Mouse (Mus musculus) heart, embryonic 14.5 days (tissue): ENCODE measurements around the gene Kcnt1. TPM values are rescaled to one million over a fixed set of nuclear protein-coding genes. Genes with fewer than 3 reads are reported as not detected.

ENCODE experiments used
- ATAC-seq: fragments of 200-750 bp; cut with Nextera tagmentation; 2 replicates; pipeline ENCODE4 v1.8.0; 2017; ENCODE audit warnings: low read depth, moderate TSS enrichment; ENCODE audit not compliant: insufficient number of reproducible peaks, insufficient read depth, low FRiP score
- H3K27ac ChIP-seq, 2 experiments: fragments of 200-500 bp in 1 of 2; fragments of 300-500 bp in 1 of 2; sonication (generic) in 1 of 2; replicated peaks in 1 of 2; 2 replicates each; pipeline ENCODE4 v1.5.1; 2012 to 2014; ENCODE audit warnings: low read depth in 2 of 2, low read length in 2 of 2, control low read depth in 1 of 2, mild to moderate bottlenecking in 1 of 2, mixed read lengths in 1 of 2; ENCODE audit not compliant: control insufficient read depth in 1 of 2, insufficient read depth in 1 of 2
- H3K27me3 ChIP-seq: fragments of 300-500 bp; sonication (generic); 2 replicates; pipeline ENCODE4 v1.6.1; 2014; ENCODE audit warnings: mild to moderate bottlenecking, low read length, control low read depth; ENCODE audit not compliant: control insufficient read depth, insufficient read depth
- H3K36me3 ChIP-seq: fragments of 300-500 bp; sonication (generic); 2 replicates; pipeline ENCODE4 v1.6.1; 2014; ENCODE audit warnings: mild to moderate bottlenecking, control low read depth, low read length, mixed read lengths; ENCODE audit not compliant: control insufficient read depth, insufficient read depth
- H3K4me1 ChIP-seq, 2 experiments: fragments of 200-500 bp in 1 of 2; fragments of 300-500 bp in 1 of 2; sonication (generic) in 1 of 2; 2 replicates each; pipeline ENCODE4 v1.6.1; 2012 to 2014; ENCODE audit warnings: low read length in 2 of 2, control low read depth in 1 of 2, mixed read lengths in 1 of 2; ENCODE audit not compliant: control insufficient read depth in 2 of 2, insufficient read depth in 2 of 2
- H3K4me2 ChIP-seq: fragments of 300-500 bp; sonication (generic); 2 replicates; pipeline ENCODE4 v1.6.1; 2014; ENCODE audit warnings: mild to moderate bottlenecking, low read length
- H3K4me3 ChIP-seq, 2 experiments: fragments of 200-500 bp in 1 of 2; fragments of 300-500 bp in 1 of 2; sonication (generic) in 1 of 2; 2 replicates each; pipeline ENCODE4 v1.5.1; 2012 to 2014; ENCODE audit warnings: low read length in 2 of 2, mild to moderate bottlenecking in 2 of 2, control low read depth in 1 of 2, low read depth in 1 of 2, moderate library complexity in 1 of 2; ENCODE audit not compliant: control insufficient read depth in 1 of 2, insufficient read depth in 1 of 2
- H3K9ac ChIP-seq: fragments of 300-500 bp; sonication (generic); 2 replicates; pipeline ENCODE4 v1.6.1; 2014; ENCODE audit warnings: mild to moderate bottlenecking, low read length
- H3K9me3 ChIP-seq: fragments of 300-500 bp; sonication (generic); 2 replicates; pipeline ENCODE4 v1.6.1; 2016; ENCODE audit warnings: low read length, control low read depth; ENCODE audit not compliant: control insufficient read depth
- WGBS: fragments of 180-500 bp; shearing (Covaris S2); extraction: QIAGEN DNeasy Blood & Tissue Kit; methylation state at CpG from one replicate; pipeline ENCODE4 v1.1.7; 2014; 5-methylcytosine and 5-hydroxymethylcytosine counted together
- polyA plus RNA-seq: library from polyadenylated mRNA; unstranded; fragments of >200 nt; fragmentation: Nextera tagmentation; extraction: Ambion mirVana; gene quantifications from 2 replicates; pipeline ENCODE4 v1.2.1, GENCODE M21; 2014

The Kcnt1 gene
- polyA plus RNA-seq, 1 experiment from 2014 or later = not detected

DNA sequence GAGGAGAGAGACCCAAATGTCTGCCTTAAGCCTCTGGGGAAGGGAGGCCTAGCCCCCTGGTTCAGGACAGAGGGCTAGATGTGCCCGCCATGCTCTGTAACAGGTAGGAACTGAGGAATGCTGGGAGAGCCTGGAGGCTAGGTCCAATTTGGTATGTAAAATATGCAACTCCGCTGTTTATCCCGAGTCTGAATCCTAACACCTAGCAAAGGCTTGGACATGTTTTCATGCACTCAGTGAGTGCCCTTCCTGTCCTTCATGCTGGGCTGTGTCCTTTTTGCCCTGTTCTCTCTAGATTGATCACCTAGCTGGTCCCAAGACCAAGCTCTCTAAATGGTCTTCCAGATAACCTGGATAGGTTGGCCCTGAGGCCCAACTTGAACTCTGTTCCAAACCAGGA lies 3.6 kb upstream of the Kcnt1 start:
- Histone ChIP-seq H3K27ac (no peak overlapping the region), H3K36me3 (no peaks in the 10 kb centered on the region), H3K4me3 (no peak overlapping the region), H3K9me3 (no peaks in the 10 kb centered on the region), H3K27me3 (peaks cover 27% of the 10 kb centered on the region), H3K4me2 (no peak overlapping the region), H3K4me1 (peaks cover 3 to 9% of the 10 kb centered on the region in 2 experiments; a peak in 3 of 4 replicates), H3K9ac (no peak overlapping the region)
- 71% methylated on average over 3 of the region's 3 CpGs for WGBS
- no peak for ATAC-seq

DNA sequence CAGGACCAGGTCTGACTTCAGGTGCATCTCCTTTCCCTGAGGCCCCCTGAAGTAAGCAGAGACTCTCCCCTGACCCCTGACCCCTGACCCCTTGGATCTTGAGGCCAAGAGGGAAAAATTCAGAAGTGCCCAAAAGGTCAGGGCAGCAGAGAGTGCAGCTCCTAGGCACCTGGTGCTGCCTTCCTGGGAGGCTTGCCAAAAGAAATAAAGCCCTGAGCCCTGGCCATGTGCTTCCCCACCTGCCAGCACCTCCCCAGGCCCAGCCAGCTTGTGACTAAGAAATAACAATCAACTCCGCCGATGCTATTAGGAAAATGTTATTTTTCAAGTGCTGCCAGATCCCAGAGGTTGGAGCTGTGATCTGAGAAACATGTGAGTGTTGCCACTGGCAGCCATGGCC lies 1.5 kb upstream of the Kcnt1 start:
- no peak overlapping the region for H3K4me2 ChIP-seq
- peaks cover 3 to 9% of the 10 kb centered on the region in 2 experiments; a peak in 3 of 4 replicates for H3K4me1 ChIP-seq
- no peaks in the 10 kb centered on the region for H3K36me3 ChIP-seq
- no peak overlapping the region for H3K4me3 ChIP-seq
- H3K27ac ChIP-seq = no peak overlapping the region
- no peaks in the 10 kb centered on the region for H3K9me3 ChIP-seq
- no peak overlapping the region for H3K9ac ChIP-seq
- peaks cover 46% of the 10 kb centered on the region for H3K27me3 ChIP-seq
- WGBS = 63% methylated on average over 2 of the region's 2 CpGs
- no peak for ATAC-seq

DNA sequence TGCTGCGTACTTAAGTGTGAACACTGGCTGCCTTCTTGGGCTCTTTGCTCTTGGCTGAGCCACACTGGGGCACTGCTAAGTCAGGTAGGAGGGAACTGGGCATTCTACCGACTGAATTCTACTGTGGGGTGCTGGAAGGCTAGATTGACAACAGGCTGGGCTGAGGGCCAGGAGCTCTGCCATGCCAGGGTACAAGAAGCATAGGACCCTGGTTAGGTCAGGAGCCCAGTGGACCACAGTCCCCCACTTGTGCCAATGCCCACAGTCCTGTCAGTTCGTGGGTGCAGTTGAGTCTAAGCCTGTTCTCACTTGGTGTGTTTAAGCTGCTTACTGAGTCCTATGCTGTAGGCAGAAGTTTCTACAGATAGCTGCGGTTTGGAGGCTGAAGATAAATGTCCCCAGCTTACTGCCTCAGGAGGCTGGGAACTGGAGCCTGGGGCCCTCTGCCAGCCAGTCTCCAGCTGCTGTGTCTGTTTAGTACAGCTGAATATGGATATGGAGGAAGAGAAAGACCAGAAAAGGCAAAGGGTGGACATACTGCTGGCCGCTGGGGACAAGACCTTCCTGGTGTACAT lies 751 bp upstream of the Kcnt1 start:
- peaks cover 3 to 9% of the 10 kb centered on the region in 2 experiments; a peak in 3 of 4 replicates for H3K4me1 ChIP-seq
- WGBS = 53% methylated on average over 5 of the region's 5 CpGs
- H3K36me3 ChIP-seq = no peaks in the 10 kb centered on the region
- no peak for ATAC-seq
- H3K4me2 ChIP-seq = no peak overlapping the region
- peaks cover 50% of the 10 kb centered on the region for H3K27me3 ChIP-seq
- H3K27ac ChIP-seq = no peak overlapping the region
- no peaks in the 10 kb centered on the region for H3K9me3 ChIP-seq
- H3K9ac ChIP-seq = no peak overlapping the region
- H3K4me3 ChIP-seq = no peak overlapping the region

DNA sequence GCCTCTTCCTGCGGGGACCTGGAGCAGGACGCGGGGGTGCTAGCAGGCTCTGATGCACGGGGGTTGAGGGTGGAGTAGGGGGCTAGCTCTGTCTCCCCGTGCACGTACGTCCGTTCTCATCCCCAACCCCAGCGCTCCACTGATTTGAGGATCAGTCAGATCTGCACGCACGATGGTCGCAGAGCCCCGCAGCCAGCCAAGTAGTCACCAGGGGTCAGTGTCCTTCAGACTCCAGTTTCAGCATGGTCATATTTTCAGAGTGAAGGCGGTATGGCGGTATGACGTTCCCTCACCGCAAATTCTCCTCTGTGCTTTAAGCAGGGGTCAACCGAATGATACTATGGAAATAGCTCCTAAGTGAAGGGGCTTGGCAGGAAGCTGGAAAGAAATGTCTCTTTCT lies 696 bp downstream of the Kcnt1 start:
- H3K27ac ChIP-seq = no peak overlapping the region
- H3K27me3 ChIP-seq = peaks cover 55% of the 10 kb centered on the region
- H3K9me3 ChIP-seq = no peaks in the 10 kb centered on the region
- no peak for ATAC-seq
- peaks cover 3 to 9% of the 10 kb centered on the region in 2 experiments; a peak in 3 of 4 replicates for H3K4me1 ChIP-seq
- peak overlapping the region in 1 of 2 experiments; percentile 44; a peak in 1 of 4 replicates for H3K4me3 ChIP-seq
- 7% methylated on average over 18 of the region's 18 CpGs for WGBS
- no peak overlapping the region for H3K9ac ChIP-seq
- peak overlapping the region; percentile 89 for H3K4me2 ChIP-seq
- no peaks in the 10 kb centered on the region for H3K36me3 ChIP-seq

DNA sequence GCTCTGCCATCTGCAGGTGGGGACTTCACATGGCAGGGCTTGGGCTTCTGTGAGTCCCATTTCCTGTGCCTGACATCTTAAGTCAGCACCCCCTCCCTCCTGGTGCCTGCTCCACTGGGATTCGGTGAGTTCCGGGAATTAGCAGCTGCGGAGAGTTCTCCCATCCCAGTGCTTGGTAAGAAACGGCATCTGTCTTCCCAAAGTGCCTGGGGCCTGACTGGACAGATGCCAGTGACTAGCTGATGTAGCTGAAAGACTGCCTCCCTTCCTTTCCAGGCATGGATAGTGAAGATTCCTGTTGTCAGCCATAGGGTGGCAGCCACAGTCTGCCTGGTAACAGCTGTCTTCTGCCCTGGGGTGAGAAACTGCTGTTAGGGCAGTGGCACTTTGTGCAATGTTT lies 1.9 kb downstream of the Kcnt1 start:
- WGBS = 11% methylated on average over 4 of the region's 4 CpGs
- H3K4me1 ChIP-seq = peaks cover 3 to 9% of the 10 kb centered on the region in 2 experiments; a peak in 3 of 4 replicates
- H3K4me3 ChIP-seq = no peak overlapping the region
- H3K27me3 ChIP-seq = peaks cover 55% of the 10 kb centered on the region
- no peak for ATAC-seq
- H3K4me2 ChIP-seq = no peak overlapping the region
- H3K36me3 ChIP-seq = no peaks in the 10 kb centered on the region
- no peak overlapping the region for H3K27ac ChIP-seq
- H3K9ac ChIP-seq = no peak overlapping the region
- no peaks in the 10 kb centered on the region for H3K9me3 ChIP-seq

DNA sequence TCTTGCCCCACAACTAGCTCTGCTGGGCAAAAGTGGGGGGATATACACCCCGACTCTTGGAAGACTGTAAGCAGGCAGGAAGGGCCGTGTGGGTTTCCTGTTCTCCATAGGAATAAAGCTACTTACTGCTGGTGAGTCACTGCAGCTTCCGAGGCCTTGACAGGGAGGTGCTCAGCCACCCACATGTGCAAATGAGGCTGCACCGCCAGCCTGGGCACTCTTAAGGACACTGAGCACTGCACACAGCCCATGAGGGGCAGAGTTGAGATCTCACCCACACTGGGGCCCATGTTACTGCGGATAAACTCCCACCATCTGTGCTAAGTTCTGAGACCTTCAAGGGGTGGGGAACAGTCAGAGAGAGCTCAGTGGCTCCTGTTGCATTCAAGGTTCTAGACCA lies 3.1 kb downstream of the Kcnt1 start:
- Histone ChIP-seq H3K36me3 (no peaks in the 10 kb centered on the region), H3K4me3 (no peak overlapping the region), H3K9me3 (no peaks in the 10 kb centered on the region), H3K27ac (no peak overlapping the region), H3K4me2 (no peak overlapping the region), H3K27me3 (peaks cover 55% of the 10 kb centered on the region), H3K9ac (no peak overlapping the region), H3K4me1 (peaks cover 3 to 9% of the 10 kb centered on the region in 2 experiments; a peak in 3 of 4 replicates)
- 45% methylated on average over 5 of the region's 5 CpGs for WGBS
- ATAC-seq = no peak

DNA sequence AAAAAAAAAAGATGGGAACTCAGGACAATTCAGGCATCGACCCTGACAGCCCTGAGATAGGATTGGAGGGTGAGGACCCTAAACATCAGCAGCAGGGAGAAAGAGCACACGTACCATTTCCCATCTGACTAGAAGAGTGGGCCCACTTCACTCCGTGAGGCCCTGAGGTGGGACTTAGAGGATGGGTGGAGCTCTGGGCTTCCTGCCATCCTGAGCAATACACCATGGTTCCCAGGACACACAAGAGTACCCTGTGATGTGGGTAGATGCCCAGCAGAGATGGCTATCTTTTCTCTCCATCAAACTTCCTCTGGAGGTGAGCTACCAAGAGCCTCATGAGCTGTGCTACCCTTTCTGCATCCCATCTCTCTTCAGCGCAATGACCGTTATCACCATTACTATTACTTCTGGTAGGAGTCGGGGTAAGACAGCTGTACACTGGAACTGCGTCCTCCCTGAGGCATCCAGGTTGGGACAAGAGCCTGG lies 13.8 kb downstream of the Kcnt1 start:
- 22% methylated on average over 7 of the region's 7 CpGs for WGBS
- Histone ChIP-seq H3K4me1 (no peaks in the 10 kb centered on the region; a peak in 1 of 4 replicates), H3K27me3 (peaks cover 62% of the 10 kb centered on the region), H3K27ac (no peak overlapping the region), H3K4me2 (peak overlapping the region; percentile 51), H3K36me3 (no peaks in the 10 kb centered on the region), H3K4me3 (peak overlapping the region in 1 of 2 experiments; percentile 18; a peak in 1 of 4 replicates), H3K9me3 (no peaks in the 10 kb centered on the region), H3K9ac (no peak overlapping the region)
- no peak for ATAC-seq
